9 mouse cellular contexts compared by ENCODE assay signal in genomic region chr17:63497206-63497731, GRCm38 (mm10). TPM values are rescaled to one million over a fixed set of nuclear protein-coding genes. Genes with fewer than 3 reads are reported as not detected.
DNase-seq lines count a peak whose midpoint lies in the region; ATAC-seq and TF ChIP-seq lines count a peak whose summit lies in the region.
"Had no signal": no experiment of that assay in that cellular context is flagged by ENCODE, and none has a peak within 500 bp of the region (broad histone marks: within the 10 kb centered on the region; RNA-seq: fewer than 3 reads in every experiment).

No protein-coding gene starts in this region.

- H3K27ac ChIP-seq in lung, postnatal 0 days (ENCODE audit: low read length) = no peak overlapping the region
- no peak overlapping the region for H3K27ac ChIP-seq in forebrain, embryonic 16.5 days (ENCODE audit: low read length)
- H3K27ac ChIP-seq in liver, embryonic 12.5 days = peak overlapping the region; percentile 70
- no peak overlapping the region for H3K27ac ChIP-seq in stomach, embryonic 15.5 days

- 0 out of 2 replicates have a peak overlapping the region, but pooled peaks have one; percentile 81 for H3K4me2 ChIP-seq in lung, postnatal 0 days (replicated peaks; ENCODE audit: low read depth, low read length)
- H3K4me2 ChIP-seq in forebrain, embryonic 16.5 days (ENCODE audit: low read length) = peak overlapping the region; percentile 70; the same call in 1 of the 2 replicates
- peak overlapping the region; percentile 98 for H3K4me2 ChIP-seq in liver, embryonic 12.5 days
- peak overlapping the region; percentile 71; the same call in 1 of the 2 replicates for H3K4me2 ChIP-seq in stomach, embryonic 15.5 days

- no peak for ATAC-seq in lung, postnatal 0 days
- ATAC-seq in forebrain, embryonic 16.5 days = no peak
- peak; percentile 30; the same call in 1 of the 2 replicates for ATAC-seq in liver, embryonic 12.5 days
- ATAC-seq in stomach, embryonic 15.5 days (ENCODE audit: insufficient read depth, low FRiP score, low read depth) = no peak
- ATAC-seq in erythroid progenitor cell, adult 5-6 weeks (replicated peaks; ENCODE audit: low FRiP score, poor library complexity, severe bottlenecking) = no peak

- no peaks in the 10 kb centered on the region for H3K9me3 ChIP-seq in lung, postnatal 0 days (ENCODE audit: low read length)
- H3K9me3 ChIP-seq in forebrain, embryonic 16.5 days (ENCODE audit: control insufficient read depth, low read length) = no peaks in the 10 kb centered on the region
- H3K9me3 ChIP-seq in liver, embryonic 12.5 days (replicated peaks) = no peaks in the 10 kb centered on the region
- H3K9me3 ChIP-seq in stomach, embryonic 15.5 days = no peaks in the 10 kb centered on the region

- H3K9ac ChIP-seq in lung, postnatal 0 days (replicated peaks; ENCODE audit: low read depth) = no peak overlapping the region
- no peak overlapping the region for H3K9ac ChIP-seq in forebrain, embryonic 16.5 days (replicated peaks; ENCODE audit: low read depth, low read length)
- H3K9ac ChIP-seq in liver, embryonic 12.5 days = peak overlapping the region; percentile 96; the same call in 1 of the 2 replicates
- no peak overlapping the region for H3K9ac ChIP-seq in stomach, embryonic 15.5 days

- no peaks in the 10 kb centered on the region for H3K36me3 ChIP-seq in lung, postnatal 0 days (ENCODE audit: insufficient read depth, low read length)
- H3K36me3 ChIP-seq in forebrain, embryonic 16.5 days (ENCODE audit: control insufficient read depth, insufficient read depth) = no peaks in the 10 kb centered on the region
- no peaks in the 10 kb centered on the region for H3K36me3 ChIP-seq in liver, embryonic 12.5 days
- no peaks in the 10 kb centered on the region; the same call in 1 of the 2 replicates for H3K36me3 ChIP-seq in stomach, embryonic 15.5 days

- TF ChIP-seq CTCF in lung, postnatal 0 days (IDR thresholded peaks at IDR 0.05) = no peak

- peaks cover 15% of the 10 kb centered on the region for H3K4me1 ChIP-seq in lung, postnatal 0 days (ENCODE audit: insufficient read depth, low read depth, low read length)
- H3K4me1 ChIP-seq in forebrain, embryonic 16.5 days (replicated peaks; ENCODE audit: control insufficient read depth, insufficient read depth, low read length) = peaks cover 39% of the 10 kb centered on the region
- H3K4me1 ChIP-seq in liver, embryonic 12.5 days = peaks cover 56% of the 10 kb centered on the region
- H3K4me1 ChIP-seq in stomach, embryonic 15.5 days = peaks cover 24% of the 10 kb centered on the region; the same call in 1 of the 2 replicates

- intact Hi-C loops in gastrocnemius, postnatal 14 days (cut with DNase I; ENCODE audit: low total_unique reads) = no loop called here

- no peaks in the 10 kb centered on the region for H3K27me3 ChIP-seq in lung, postnatal 0 days (replicated peaks; ENCODE audit: insufficient read depth, low read length)
- no peaks in the 10 kb centered on the region for H3K27me3 ChIP-seq in forebrain, embryonic 16.5 days (replicated peaks; ENCODE audit: control insufficient read depth, insufficient read depth, low read length)
- H3K27me3 ChIP-seq in liver, embryonic 12.5 days (replicated peaks) = no peaks in the 10 kb centered on the region
- H3K27me3 ChIP-seq in stomach, embryonic 15.5 days (replicated peaks) = no peaks in the 10 kb centered on the region

- WGBS in lung, postnatal 0 days = 71% methylated on average over 6 of the region's 6 CpGs
- WGBS in forebrain, embryonic 16.5 days = 89% methylated on average over 6 of the region's 6 CpGs
- 42% methylated on average over 6 of the region's 6 CpGs for WGBS in liver, embryonic 12.5 days (ENCODE audit: insufficient replicate concordance)
- 76% methylated on average over 6 of the region's 6 CpGs for WGBS in stomach, embryonic 15.5 days

- TF ChIP-seq EP300 in lung, postnatal 0 days (IDR thresholded peaks at IDR 0.05) = no peak

- H3K4me3 ChIP-seq in lung, postnatal 0 days (ENCODE audit: low read depth, low read length) = 0 out of 2 replicates have a peak overlapping the region, but pooled peaks have one; percentile 93
- no peak overlapping the region for H3K4me3 ChIP-seq in forebrain, embryonic 16.5 days (replicated peaks; ENCODE audit: low read length)
- peak overlapping the region; percentile 93 for H3K4me3 ChIP-seq in liver, embryonic 12.5 days
- no peak overlapping the region for H3K4me3 ChIP-seq in stomach, embryonic 15.5 days (replicated peaks)

- no peak for DNase-seq in lung, postnatal 0 days (ENCODE audit: low spot score)
- DNase-seq in lung, postnatal 25 days (ENCODE audit: low spot score) = no peak
- DNase-seq in spleen, adult 18-20 months = no peak
- DNase-seq in gastrocnemius, postnatal 14 days = no peak
- DNase-seq: cerebellum, adult 2 months had no signal

RNA-seq across cellular contexts. Expression of gene Fbxl17, which starts 2.5 kb away (rescaled TPM):
- polyA plus RNA-seq in lung, postnatal 0 days (2015; fragmentation: Nextera tagmentation; extraction: Ambion mirVana) = 6.9 and 7.6 TPM in 2 replicates
- polyA plus RNA-seq in forebrain, embryonic 16.5 days (2015; fragmentation: Nextera tagmentation; extraction: Ambion mirVana) = 7.3 and 7.8 TPM in 2 replicates
- polyA plus RNA-seq in liver, embryonic 12.5 days (2016; fragmentation: Nextera tagmentation; extraction: Ambion mirVana) = 3.0 and 3.1 TPM in 2 replicates
- 5.9 and 7.2 TPM in 2 replicates for polyA plus RNA-seq in stomach, embryonic 15.5 days (2015; fragmentation: Nextera tagmentation; extraction: Ambion mirVana)
- 5.4 and 12.6 TPM in 2 replicates for total RNA-seq in erythroid progenitor cell, adult 5-6 weeks (2015; ENCODE audit: low replicate concordance)
- total RNA-seq in erythroid progenitor cell, adult 5-6 weeks (2017; ENCODE audit: low replicate concordance) = 2.9 and 5.0 TPM in 2 replicates
- 10 to 100 TPM; 27.1 to 28.1 TPM for total RNA-seq in gastrocnemius, postnatal 14 days (2021)

Comparison
In these comparisons a context has a peak if more than half of its experiments do, and no peak if none do; other contexts are left out.
1. H3K4me3 ChIP-seq: peak in lung, postnatal 0 days (single experiment) and liver, embryonic 12.5 days (single experiment); none in forebrain, embryonic 16.5 days (single experiment) and stomach, embryonic 15.5 days (single experiment).
2. Peak in every context shown above with its lines, with median percentiles within 50 percentile points of each other: H3K4me2 ChIP-seq.